Mouse (Mus musculus) retina, postnatal 1 day (tissue): Measurements from ENCODE around the gene Kmt2d.
A peak's percentile ranks its signal among the peaks of the same experiment; 100 is the strongest.

Experiments
- DNase-seq: peaks from one replicate; pipeline ENCODE4 v3.0.0-alpha.2; 2012

Gene Kmt2d

DNA sequence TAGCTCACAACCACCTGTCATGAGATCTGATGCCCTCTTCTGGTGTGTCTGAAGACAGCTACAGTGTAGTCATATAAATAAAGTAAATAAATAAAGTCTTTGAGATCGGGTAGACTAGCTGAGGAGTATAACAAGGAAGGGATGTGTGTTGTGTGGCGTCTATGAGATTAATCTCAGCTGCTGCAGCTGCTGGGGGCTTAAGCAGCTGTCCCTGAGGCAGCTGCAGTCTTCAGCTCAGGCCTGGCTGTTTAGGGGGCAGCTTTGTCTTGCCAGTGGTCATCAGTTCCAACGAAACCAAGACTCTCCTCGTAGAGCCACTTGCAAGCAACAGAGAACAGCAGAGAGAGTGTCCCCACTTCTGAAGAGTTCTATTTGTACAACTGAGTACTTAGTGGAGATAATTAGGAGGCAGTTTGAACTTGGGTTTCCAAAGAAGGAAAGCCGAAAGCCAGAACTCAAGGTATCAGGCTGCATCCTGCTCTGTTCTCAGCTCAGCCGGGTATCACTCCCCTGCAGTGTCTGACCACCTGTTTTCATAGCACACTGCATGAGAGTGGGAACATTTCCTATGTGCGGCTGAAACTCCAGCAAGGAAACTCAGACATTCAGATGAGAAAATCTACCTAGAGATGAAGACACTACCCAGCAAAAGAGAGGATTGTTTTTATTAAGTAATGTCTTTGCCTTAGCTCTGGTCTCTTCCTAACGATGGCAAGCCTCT is 15.8 kb upstream of the Kmt2d start:
- DNase-seq, result no peak

DNA sequence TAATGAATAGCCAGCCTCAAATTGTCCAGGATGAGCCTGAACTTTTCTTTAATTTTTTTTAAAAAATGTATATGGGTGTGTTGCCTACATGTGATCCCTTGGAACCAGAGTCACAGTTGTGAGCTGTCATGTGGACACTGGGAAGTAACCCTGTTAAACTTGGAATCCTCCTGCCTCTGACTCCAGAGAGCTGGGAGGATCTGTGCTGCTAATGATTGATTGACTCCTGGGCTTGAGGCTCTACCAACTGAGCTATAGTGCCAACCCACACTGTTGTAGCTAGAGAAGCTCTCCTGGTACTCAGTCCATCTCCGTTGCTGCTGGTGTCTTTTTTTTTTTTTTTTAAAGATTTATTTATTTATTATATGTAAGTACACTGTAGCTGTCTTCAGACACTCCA is 13.1 kb upstream of the Kmt2d start:
- DNase-seq, result no peak

GRCm38 (mm10) chr15:98883661-98884060 is 12.7 kb upstream of the Kmt2d start:
- no peak for DNase-seq

- DNase-seq, result no peak
Observed at GRCm38 (mm10) chr15:98881656-98882008, 10.6 kb upstream of the Kmt2d start.

DNA sequence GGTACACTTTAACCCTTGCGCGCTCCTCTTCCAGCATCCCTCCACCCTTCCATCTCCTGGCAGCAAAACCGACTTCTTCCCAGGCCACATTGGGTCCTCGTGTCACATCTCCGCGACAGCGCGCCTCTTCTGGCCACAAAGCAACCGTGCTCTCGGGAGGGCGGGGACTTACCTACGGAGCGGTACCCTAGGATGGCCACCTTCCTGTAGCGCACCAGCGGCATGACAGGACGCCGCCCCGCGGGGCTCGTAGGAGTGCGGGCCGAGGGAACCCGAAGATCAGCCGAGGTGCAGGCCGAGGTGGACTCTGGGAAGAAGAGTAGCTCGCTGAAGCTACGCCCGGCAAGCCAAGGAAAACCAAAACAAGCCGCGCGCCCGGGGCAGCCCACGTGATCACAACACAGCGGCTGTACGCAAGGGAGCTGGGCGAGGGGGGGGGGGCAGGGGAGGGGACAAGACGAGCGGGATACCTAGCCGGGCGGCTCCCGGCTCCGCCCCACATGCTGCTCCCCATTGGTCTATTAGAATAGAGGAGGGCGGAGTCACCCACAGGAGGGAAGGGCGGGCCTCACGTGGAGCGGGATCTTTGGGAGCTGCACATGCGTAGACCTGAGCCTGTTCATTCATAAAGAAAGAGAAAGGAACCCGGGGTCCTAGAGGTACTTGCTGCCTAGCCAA is 10.1 kb upstream of the Kmt2d start:
- DNase-seq, result peak; percentile 99

GRCm38 (mm10) chr15:98877331-98877730 is 6.3 kb upstream of the Kmt2d start:
- peak; percentile 87 for DNase-seq

GRCm38 (mm10) chr15:98871916-98872888 is 1.2 kb upstream of the Kmt2d start:
- peak; percentile 99 for DNase-seq

DNA sequence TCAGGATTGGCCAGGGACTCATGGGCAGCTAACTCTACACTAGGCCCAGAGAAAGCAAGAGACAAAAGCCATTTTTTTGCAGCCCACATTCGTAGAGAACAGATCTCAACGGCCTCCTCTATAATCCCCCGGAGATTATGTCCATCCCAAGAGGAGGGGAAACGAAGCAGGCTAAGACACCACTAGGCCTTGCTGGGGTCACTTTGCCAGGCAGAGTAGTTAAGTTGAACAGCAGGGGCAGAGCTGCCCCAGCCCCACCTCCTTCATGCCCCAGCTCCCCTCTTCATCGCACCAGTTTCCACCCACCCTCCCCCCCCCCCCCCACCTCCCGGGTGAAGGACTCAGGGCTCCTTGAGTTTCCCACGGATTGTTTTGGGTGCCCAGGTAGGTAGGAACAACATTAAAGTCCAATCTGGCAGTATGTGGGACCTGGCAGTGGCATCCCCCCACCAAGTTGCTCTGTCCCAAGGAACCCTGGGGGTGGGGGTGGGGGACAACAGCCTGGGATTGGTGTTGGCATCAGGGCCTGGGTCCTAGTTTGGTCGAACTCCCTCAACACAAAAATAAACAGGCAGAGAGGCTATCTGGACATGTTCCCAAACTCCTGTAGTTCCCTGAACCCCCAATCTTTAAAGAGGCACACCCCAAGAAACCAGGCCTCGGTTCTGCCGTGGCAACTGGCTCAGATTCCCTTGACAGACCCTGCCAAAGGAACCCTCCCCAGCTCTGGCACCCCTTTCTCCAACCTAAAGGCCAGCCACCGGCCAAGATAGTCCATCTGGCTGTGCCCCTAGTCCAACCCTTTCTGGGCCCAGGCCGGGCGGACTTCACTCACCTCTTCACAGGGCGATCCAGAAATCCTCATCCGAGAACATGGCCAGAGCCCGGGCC is 580 bp downstream of the Kmt2d start:
- peak; percentile 51 for DNase-seq

GRCm38 (mm10) chr15:98869342-98870178 is 1.4 kb downstream of the Kmt2d start:
- DNase-seq, result no peak

DNA sequence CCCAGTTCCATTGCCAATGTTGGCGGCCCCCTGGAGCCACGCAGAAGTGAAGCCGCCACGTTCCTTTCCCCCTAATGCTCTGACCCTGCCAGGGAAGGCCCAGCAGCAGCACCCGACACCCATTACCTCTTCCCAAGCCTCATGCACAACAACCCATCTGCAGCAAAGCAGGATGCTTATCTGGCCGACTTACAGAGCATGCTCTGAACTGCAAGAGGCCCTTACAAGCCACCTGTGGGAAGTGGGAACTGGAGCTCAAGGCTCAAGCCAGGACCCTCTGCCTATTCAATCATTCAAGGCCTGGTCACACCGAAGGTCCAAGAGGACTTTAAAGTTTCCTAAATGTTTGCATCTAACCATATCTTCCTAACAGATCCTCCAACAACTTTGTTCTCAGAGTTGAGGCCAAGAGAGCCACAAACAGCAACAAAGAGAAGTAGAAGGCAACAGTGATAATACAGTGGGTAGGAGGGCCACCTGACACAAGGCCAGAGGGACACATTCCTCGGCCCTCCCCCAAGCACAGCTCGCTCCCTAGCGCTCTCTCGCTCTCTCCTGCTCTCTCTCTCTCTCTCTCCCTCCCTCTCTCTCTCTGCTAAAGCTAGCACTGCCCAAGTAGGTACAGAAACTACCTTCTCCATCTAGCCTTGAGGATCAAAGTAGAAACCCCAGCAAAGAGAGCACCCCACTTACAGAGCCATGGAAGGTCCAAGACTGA is 2.5 kb downstream of the Kmt2d start:
- DNase-seq, result no peak

GRCm38 (mm10) chr15:98867321-98867720 is 3.7 kb downstream of the Kmt2d start:
- peak; percentile 49 for DNase-seq

DNA sequence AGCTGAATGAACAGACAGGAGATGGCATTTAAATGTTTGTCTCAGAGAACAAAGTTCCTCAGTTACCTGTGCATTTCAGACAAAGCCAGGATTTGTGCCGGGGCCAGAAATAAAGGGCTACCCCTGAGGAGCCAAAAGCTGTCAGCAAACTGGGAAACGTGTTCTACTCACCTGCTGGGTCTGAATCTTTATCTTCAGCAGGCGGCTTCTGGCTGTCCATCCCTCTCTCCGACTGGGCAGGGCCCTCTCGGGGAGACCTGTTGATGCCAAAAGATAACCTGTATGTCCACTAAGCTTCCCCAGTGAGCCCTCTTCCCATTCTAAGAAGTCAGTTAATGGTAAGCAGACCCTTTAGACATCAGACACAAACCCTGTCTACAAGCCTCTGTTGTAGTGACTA is 4.5 kb downstream of the Kmt2d start:
- no peak for DNase-seq

GRCm38 (mm10) chr15:98865771-98866170 is 5.2 kb downstream of the Kmt2d start:
- DNase-seq, result no peak

DNA sequence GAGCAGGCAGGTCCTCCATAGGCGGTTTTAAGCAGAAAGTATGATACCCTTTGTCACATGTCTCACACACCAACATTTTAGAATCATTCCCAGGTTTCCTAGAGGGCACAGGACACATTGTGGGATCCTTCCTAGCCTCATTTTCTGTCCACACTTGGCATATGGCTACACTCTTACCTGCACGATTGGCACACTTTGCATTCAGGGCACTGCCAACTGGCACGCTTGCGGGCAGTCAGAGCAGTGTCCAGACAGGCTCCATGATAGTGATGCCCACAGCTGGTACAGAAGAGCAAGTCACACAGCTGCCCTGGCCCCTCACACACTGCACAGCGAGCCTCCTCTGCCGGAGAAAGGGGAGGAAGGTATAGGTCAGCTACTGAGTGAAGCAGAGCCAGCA is 6.1 kb downstream of the Kmt2d start:
- no peak for DNase-seq

DNA sequence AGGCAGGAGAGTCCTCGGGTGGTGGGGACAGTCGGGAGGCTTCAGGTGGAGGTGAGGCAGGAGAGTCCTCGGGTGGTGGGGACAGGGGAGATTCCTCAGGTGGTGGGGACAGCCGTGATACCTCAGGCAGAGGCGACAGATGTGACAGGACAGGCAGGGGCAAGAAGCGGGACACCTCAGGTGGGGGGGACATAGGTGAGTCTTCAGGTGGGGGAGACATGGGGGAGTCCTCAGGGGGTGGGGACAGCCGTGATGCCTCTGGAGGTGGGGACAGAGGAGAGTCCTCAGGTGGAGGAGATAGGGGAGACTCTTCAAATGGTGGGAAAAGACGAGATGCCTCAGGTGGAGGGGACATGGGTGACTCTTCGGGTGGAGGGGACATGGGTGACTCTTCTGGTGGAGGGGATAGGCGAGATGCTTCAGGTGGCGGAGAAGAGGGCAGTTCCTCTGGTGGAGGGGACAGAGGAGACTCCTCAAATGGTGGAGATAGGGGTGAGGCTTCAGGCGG is 7.5 kb downstream of the Kmt2d start:
- DNase-seq, result no peak

GRCm38 (mm10) chr15:98861701-98862410 is 9.1 kb downstream of the Kmt2d start:
- no peak for DNase-seq

GRCm38 (mm10) chr15:98860921-98861320 is 10.1 kb downstream of the Kmt2d start:
- no peak for DNase-seq

GRCm38 (mm10) chr15:98859319-98860043 is 11.5 kb downstream of the Kmt2d start:
- DNase-seq, result no peak

DNA sequence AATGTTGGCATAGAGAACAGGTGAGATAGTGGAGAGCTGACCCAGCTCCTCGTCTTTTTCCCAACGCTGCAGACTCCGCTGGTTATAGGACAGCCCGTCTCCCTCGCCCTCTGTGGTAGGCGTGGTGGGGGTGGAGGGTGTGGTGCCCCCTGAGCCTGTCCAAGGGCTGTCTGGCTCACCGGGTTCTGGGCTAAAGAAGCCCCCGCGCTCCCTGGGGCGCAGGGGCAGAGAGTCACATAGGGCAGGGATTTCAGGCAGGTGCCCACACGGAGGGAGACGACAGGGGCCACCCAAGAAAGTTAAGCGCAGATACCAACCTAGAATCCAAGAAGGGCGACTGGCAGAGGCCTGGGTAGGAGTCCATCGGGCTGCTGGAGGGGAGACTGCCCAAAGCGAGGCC is 16.8 kb downstream of the Kmt2d start:
- no peak for DNase-seq
